Mouse (Mus musculus): ENCODE results near the gene Socs2.

The Socs2 gene

GRCm38 (mm10) chr10:95416685-95417495 is at the start of gene Socs2:
Gene Socs2, minus strand, starts transcription at chr10:95417180.
- ATAC-seq (ENCODE audit: low TSS enrichment): peak; percentile 78

DNA sequence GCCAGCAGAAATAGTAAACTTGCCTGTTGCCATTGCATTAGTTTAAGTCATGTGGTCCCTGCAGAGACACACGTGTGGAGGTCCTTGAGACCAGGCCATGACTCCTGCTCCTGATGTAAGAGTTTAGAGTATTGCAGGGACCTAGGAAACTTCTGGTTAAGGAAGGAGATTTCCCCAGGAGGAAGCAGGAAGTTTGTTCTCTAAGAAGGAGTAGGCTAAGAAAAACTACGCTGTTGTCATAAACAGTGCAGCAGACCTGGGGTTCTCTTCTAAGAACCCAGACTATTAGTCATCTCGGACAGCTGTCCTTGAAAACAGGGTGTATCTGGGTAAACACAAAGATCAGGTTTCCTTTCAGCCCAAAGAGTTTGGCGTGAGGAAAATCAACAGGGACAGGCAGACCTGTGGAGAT is 48.5 kb upstream of the Socs2 start:
- ATAC-seq (ENCODE audit: low TSS enrichment): no peak

GRCm38 (mm10) chr10:95464527-95464926 is 47.5 kb upstream of the Socs2 start:
- ATAC-seq (ENCODE audit: low TSS enrichment): no peak

GRCm38 (mm10) chr10:95462231-95462630 is 45.3 kb upstream of the Socs2 start:
- no peak for ATAC-seq (ENCODE audit: low TSS enrichment)

GRCm38 (mm10) chr10:95461053-95461553 is 44.1 kb upstream of the Socs2 start:
- ATAC-seq (ENCODE audit: low TSS enrichment): no peak

DNA sequence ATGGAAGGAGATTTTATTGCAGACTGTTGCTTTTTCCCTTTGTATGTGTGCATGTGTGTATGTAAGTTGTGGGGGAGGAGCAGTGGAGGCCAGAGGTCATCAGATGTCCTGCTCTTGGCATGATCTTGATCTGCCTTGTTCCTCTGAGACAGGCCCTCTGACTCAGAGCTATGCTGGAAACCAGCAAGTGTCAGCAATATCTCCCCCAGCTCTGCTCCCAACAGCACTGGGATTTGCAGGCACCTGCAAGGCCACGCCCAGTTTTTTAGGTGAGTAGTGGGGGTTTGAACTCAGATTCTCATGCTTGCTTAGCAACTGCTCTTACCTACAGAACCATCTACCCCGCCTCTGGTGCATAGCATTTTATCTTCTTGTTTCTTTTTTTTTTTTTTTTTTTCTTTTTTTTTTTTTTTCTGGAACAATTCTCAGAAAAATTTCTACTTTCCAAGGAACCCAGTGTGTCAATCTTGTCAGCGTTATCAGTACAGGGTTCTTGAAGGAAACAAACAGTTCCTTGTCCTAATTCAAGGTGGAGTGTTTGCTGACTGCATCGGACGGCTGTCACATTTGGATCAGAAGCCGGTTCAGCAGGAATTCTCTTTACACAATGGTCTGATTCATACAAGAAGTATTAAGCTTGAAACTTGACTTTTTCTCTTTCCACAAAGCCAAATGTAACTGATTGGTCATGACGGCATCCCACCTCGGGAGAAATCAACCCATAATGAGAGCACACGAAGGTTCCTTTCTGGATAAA is 41.2 kb upstream of the Socs2 start:
- no peak for ATAC-seq (ENCODE audit: low TSS enrichment)

- no peak for ATAC-seq (ENCODE audit: low TSS enrichment)
Measured at GRCm38 (mm10) chr10:95457367-95458049, 40.5 kb upstream of the Socs2 start.

DNA sequence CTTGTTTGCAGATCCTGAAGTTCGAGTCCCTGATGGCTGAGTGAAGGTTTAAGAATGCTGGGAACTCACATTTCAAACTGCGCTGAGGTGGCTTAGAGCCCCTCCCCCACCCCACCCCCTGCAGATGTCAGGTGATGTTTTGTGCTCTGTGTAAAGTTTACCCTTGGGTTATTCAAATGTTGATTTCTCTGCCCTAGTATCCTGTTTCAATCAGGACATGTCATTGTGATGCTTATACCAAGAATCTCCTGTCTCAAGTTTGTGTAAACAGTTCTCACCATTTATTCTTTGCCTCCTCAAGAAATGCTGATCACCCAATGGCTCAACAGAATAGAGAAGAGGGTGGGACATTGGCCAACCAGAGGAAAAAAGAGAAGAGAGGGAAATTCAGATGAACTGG is 39.1 kb upstream of the Socs2 start:
- no peak for ATAC-seq (ENCODE audit: low TSS enrichment)

DNA sequence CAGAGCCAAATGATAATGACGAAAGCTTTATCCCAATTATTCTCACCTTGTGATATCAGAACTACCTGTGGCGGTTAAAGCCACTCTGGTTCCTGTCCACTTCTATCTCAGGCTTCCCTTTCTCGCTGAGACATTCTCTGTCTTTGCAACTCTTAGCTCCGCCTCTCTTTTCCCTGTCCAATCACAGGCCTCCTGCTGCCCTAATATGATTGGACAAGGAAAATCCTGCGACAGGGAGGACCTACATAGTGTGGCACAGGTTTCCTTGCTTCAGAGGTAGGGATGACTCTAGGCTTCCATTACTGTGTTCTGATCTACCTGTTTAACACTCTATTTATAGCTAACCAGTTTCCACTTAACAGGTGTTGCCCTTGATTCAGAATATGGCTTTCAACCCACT is 36.3 kb upstream of the Socs2 start:
- no peak for ATAC-seq (ENCODE audit: low TSS enrichment)

- ATAC-seq (ENCODE audit: low TSS enrichment): peak; percentile 47
Measured at GRCm38 (mm10) chr10:95449033-95449432, 32.1 kb upstream of the Socs2 start.

DNA sequence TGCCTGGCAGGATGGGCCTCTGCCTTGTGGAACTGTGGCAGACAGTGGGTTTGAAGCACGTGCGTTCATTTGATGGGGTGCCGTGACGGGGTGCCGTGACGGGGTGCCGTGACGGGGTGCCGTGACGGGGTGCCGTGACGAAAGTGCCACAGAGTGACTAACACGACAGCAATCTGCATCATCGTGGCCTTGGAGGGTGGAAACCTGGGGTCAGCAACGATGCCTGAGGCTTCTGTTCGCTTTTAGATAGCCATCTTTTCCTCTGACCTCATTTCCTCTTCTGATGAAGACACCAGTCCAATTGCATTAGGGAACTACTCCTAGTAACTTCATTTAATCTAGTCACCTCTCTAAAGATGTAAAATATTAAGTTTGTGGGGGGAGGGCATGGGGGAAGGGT is 31.0 kb upstream of the Socs2 start:
- ATAC-seq (ENCODE audit: low TSS enrichment): no peak

DNA sequence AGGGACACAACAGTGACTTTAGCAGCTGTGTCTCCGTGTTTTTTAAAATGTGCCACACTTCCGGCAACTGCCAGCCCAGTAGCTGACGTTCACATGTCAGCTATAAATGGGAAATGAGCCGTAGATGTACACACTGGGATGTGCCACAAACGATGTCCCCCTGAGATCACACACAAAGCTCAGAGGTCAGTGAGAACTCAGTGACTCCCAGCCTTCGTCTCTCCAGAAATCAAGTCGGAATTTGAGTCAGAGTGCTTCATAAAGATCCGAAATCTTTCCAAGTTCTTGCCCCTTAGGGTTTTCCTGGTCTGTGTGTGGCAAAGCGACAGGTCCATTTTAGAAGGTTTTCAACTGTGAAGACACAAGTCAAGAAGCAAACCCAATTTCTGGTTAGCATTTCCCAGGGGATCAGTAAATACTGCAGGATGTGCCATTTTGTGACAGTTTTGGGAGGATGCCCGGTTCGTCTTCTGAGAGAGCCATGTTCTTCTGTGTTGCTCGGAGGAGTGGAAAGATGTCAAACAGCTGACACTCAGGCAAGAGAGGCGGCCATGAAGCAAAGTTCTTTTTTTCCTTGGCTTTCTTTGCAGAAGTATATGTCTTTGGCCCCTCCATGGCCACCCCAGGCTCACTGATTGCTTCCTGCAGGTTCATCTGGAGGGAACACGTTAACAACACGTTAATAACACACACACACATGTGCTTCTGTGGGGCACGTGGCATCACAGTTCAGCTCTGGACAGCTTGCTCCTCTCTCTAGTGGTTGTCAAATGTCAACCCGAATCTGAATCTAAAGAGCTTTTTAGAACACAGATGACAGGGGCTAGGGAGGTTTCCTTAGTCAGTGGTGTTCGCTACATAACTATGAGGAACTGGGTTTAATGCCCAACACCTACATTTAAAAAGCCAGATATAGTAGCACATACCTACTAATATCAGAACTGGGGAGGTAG is 28.4 kb upstream of the Socs2 start:
- ATAC-seq (ENCODE audit: low TSS enrichment): no peak

DNA sequence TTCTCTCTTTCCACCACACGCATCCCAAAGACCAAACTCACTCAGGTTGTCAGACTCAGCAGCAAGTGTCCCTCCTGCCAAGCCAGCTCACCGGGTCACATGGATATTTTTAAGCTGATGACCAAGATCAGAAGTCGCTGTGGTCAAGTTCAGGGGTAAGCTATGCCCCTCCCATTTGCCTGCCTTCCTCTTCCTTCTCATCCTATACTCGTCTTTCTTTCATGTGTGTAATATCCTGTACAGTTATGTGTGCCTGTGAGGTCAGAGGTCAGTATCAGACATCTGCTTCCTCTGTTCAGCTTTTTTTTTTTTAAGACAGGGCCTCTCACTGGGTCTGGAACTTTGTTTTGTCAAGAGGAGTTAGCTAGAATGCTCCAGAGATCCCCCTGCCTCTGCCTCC is 25.4 kb upstream of the Socs2 start:
- ATAC-seq (ENCODE audit: low TSS enrichment): no peak

DNA sequence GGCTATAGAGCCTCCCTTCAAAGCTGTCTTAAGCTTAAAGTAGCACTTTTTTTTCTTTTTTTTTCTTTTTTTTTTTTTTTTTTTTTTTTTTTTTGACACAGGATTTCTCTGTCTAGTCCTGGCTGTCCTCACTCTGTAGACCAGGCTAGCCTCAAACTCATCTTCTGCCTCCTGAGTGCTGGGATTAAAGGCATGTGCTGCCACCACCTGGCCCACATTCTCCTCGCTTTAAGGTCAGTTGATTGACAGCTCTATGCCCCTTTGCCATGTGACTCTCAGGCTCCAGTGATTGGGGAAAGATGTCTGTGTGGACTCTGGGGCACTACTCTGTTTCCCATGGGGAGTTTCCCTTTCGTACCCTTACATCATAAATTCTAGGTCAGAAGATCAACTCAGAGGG is 23.6 kb upstream of the Socs2 start:
- no peak for ATAC-seq (ENCODE audit: low TSS enrichment)

GRCm38 (mm10) chr10:95439718-95440339 is 22.8 kb upstream of the Socs2 start:
- no peak for ATAC-seq (ENCODE audit: low TSS enrichment)

- no peak for ATAC-seq (ENCODE audit: low TSS enrichment)
Measured at GRCm38 (mm10) chr10:95438941-95439340, 22.0 kb upstream of the Socs2 start.

- ATAC-seq (ENCODE audit: low TSS enrichment): no peak
Measured at GRCm38 (mm10) chr10:95430271-95430670, 13.3 kb upstream of the Socs2 start.

- no peak for ATAC-seq (ENCODE audit: low TSS enrichment)
Measured at GRCm38 (mm10) chr10:95429111-95429510, 12.1 kb upstream of the Socs2 start.

DNA sequence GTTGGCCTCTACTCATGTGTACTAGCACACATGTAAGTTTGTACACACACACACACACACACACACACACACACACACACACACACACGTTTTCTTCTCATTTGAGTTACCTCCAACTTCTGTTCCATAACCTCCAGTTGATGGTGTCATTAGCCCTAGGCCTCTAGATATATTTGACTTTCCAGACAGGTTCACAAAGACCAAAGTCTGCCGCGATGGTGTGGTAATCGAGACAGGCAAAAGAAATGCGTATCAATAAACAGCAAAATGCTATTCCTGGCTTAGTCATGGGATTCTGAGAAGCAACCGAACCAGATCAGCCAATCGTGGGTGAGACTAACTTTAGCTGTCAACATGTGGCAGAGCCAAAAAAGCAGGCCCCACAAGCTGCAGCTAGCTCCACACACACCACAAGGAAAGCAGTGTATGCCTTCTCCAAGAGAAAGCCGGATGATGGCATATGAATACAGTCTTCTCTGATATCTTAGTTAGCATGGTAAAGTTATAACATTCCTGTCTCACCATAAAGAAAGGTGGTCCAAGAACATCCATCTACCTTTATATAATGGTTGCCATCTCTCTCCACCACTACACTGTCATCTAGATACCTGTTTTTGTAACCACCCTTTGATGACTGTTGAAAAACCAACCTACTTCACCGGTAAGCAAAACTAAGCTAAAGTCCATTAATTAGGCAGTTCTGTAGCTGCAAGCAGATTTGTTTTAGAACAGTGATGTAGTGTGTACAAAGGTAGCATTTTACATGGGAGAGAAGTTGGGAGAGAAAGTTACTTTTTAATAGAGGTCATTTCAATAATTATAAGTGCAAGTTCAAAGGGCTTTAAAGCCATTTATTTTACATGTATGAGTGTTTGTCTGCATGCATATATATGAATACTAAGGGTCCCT is 9.5 kb upstream of the Socs2 start:
- peak; percentile 52; the same call in 1 of the 2 replicates for ATAC-seq (ENCODE audit: low TSS enrichment)

DNA sequence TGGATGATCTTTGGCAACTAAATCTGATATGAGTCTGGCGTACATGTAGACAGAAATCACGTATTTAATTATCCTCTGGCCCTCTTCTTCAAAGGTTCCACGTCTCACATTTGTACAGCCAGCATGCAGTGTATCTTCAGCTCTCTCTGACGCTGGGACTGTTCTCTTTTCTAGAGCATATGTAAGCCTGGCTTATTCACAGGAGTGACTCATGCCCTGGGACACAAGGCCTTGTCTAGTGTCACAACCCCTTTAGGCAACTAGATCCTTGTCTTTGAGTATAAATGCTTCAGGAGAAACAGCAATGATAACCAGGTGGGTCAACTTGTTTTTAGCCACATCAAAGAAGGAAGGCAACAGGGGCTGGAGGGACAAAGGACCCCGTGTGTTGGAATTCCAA is 5.7 kb upstream of the Socs2 start:
- no peak for ATAC-seq (ENCODE audit: low TSS enrichment)
